Mouse (Mus musculus) layer of hippocampus, postnatal 36 days (tissue): ENCODE results near the gene Gen1. TPM values are rescaled to one million over a fixed set of nuclear protein-coding genes. Genes with fewer than 3 reads are reported as not detected.

ENCODE experiments used
- microRNA-seq, 2 experiments: library from miRNA; unstranded; fragments of <30 nt; microRNA quantifications; one replicate each; pipeline ENCODE4 v1.2.0; 2021
- total RNA-seq, 2 experiments: library from RNA; stranded (reverse); gene quantifications; 2 replicates each; pipeline ENCODE4 v1.2.3; 2021

Gene Gen1
- total RNA-seq, 2 experiments from 2014 or later: 2.7 to 2.9 TPM

Small RNA genes lying within 50 kb of the gene (microRNA-seq; reads per million reads assigned to microRNA genes)
- 0 reads per million in 2 experiments for gene Mir7675

Other genes starting within 250 kb of the Gen1 start
- gene Kcns3, start 114.7 kb downstream of the Gen1 start, total RNA-seq: 10 to 100 TPM; 10.9 to 12.6 TPM
- not detected for gene Msgn1, start 56.8 kb downstream of the Gen1 start, total RNA-seq
- gene Smc6, start 85 bp upstream of the Gen1 start, total RNA-seq: 10 to 100 TPM; 34.6 to 35.3 TPM
- 100 to 1,000 TPM; 382 to 418 TPM for gene Vsnl1, start 170.8 kb upstream of the Gen1 start, total RNA-seq
- gene Rad51ap2, start 190.3 kb upstream of the Gen1 start, total RNA-seq: under 1 TPM; 0.47 to 0.53 TPM